20 mouse cellular contexts compared by ENCODE assay signal in the genomic region with DNA sequence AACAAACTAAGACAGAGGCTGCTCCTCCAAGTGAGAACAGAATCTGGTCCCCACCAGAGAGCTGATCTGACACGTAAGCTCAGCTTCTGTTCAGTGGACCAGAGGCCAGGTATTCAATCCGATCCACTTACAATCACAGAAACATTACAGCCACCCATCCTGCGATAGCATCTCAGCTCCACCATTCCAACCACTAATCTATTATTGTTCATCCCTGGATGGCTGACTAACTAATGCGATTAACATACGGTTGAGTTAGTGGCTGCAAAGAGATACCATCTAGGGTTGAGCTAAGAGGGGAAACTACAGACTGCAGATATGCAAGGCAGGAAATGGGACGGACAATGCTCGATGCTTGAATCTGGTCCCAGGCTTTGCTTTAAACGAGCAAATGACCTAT.
DNase-seq lines count a peak whose midpoint lies in the region; ATAC-seq lines count a peak whose summit lies in the region.
"Had no signal": no experiment of that assay in that cellular context is flagged by ENCODE, and none has a peak within 500 bp of the region (broad histone marks: within the 10 kb centered on the region; RNA-seq: fewer than 3 reads in every experiment).

No protein-coding gene starts in this region.

- peak; percentile 53 for DNase-seq in midbrain, embryonic 11.5 days (ENCODE audit: low spot score, missing footprints)
- DNase-seq in midbrain, embryonic 10.5 days (ENCODE audit: low spot score), result no peak
- peak; percentile 74 for DNase-seq in retina, embryonic 14.5 days (ENCODE audit: low spot score)
- no peak for DNase-seq in kidney, adult 9 months
- no peak for DNase-seq in testis, postnatal 10 days (ENCODE audit: low spot score)
- DNase-seq: adrenal gland, adult 8-10 months; adrenal gland, postnatal 14 days; adrenal gland, postnatal 36 days; cerebellum, adult 11-12 months; cerebellum, adult 2 months; cerebellum, adult 9-10 months; cerebellum, postnatal 10 days; cerebellum, postnatal 25 days; forebrain, postnatal 0 days had no signal

- no peak for ATAC-seq in midbrain, embryonic 11.5 days (ENCODE audit: low FRiP score)
- ATAC-seq: activated CD4-positive, CD25-positive, alpha-beta regulatory T cell, adult 4 months; forebrain, embryonic 13.5 days; forebrain, embryonic 15.5 days; forebrain, postnatal 0 days; Patski had no signal

- H3K27me3 ChIP-seq in midbrain, embryonic 11.5 days (ENCODE audit: control insufficient read depth, insufficient read depth, low read length), result no peaks in the 10 kb centered on the region
- no peaks in the 10 kb centered on the region for H3K27me3 ChIP-seq in midbrain, embryonic 10.5 days (ENCODE audit: low read depth, poor library complexity, severe bottlenecking)
- H3K27me3 ChIP-seq: embryonic facial prominence, embryonic 12.5 days; forebrain, embryonic 13.5 days; forebrain, embryonic 15.5 days had no signal

- no peak overlapping the region for H3K27ac ChIP-seq in midbrain, embryonic 11.5 days (ENCODE audit: low read depth, low read length)
- H3K27ac ChIP-seq in midbrain, embryonic 10.5 days (replicated peaks), result no peak overlapping the region
- H3K27ac ChIP-seq: embryonic facial prominence, embryonic 10.5 days; embryonic facial prominence, embryonic 12.5 days; forebrain, embryonic 13.5 days; forebrain, embryonic 15.5 days had no signal

- no peaks in the 10 kb centered on the region for H3K36me3 ChIP-seq in midbrain, embryonic 11.5 days (ENCODE audit: control insufficient read depth, insufficient read depth, low read length)
- no peaks in the 10 kb centered on the region for H3K36me3 ChIP-seq in midbrain, embryonic 10.5 days
- H3K36me3 ChIP-seq: embryonic facial prominence, embryonic 10.5 days; embryonic facial prominence, embryonic 12.5 days; forebrain, embryonic 15.5 days had no signal

- H3K4me1 ChIP-seq in midbrain, embryonic 11.5 days (ENCODE audit: control insufficient read depth, insufficient read depth, low read length), result no peaks in the 10 kb centered on the region
- H3K4me1 ChIP-seq in midbrain, embryonic 10.5 days, result peaks cover 6% of the 10 kb centered on the region; the same call in 1 of the 2 replicates
- H3K4me1 ChIP-seq: embryonic facial prominence, embryonic 10.5 days; embryonic facial prominence, embryonic 12.5 days; forebrain, embryonic 15.5 days had no signal

- no peak overlapping the region for H3K9ac ChIP-seq in midbrain, embryonic 11.5 days (ENCODE audit: low read length)
- H3K9ac ChIP-seq: embryonic facial prominence, embryonic 12.5 days; forebrain, embryonic 13.5 days; forebrain, embryonic 15.5 days; forebrain, postnatal 0 days had no signal

- no peak overlapping the region for H3K4me2 ChIP-seq in midbrain, embryonic 11.5 days
- H3K4me2 ChIP-seq: embryonic facial prominence, embryonic 12.5 days; forebrain, embryonic 13.5 days; forebrain, embryonic 15.5 days had no signal

- 71% methylated on average over 8 of the region's 8 CpGs for WGBS in midbrain, embryonic 11.5 days
- 71% methylated on average over 8 of the region's 8 CpGs for WGBS in midbrain, embryonic 10.5 days

- H3K9me3 ChIP-seq in midbrain, embryonic 11.5 days (ENCODE audit: control insufficient read depth, low read length), result no peaks in the 10 kb centered on the region
- no peaks in the 10 kb centered on the region for H3K9me3 ChIP-seq in midbrain, embryonic 10.5 days (replicated peaks)
- H3K9me3 ChIP-seq: embryonic facial prominence, embryonic 10.5 days; embryonic facial prominence, embryonic 12.5 days; forebrain, embryonic 13.5 days; forebrain, embryonic 15.5 days had no signal

- no peak overlapping the region for H3K4me3 ChIP-seq in midbrain, embryonic 11.5 days (ENCODE audit: low read depth, low read length)
- H3K4me3 ChIP-seq in midbrain, embryonic 10.5 days, result no peak overlapping the region
- H3K4me3 ChIP-seq: embryonic facial prominence, embryonic 10.5 days; embryonic facial prominence, embryonic 12.5 days; forebrain, embryonic 13.5 days; forebrain, embryonic 15.5 days had no signal

Comparison
In these comparisons a context has a peak if more than half of its experiments do, and no peak if none do; other contexts are left out.
1. DNase-seq: peak in midbrain, embryonic 11.5 days (single experiment) and retina, embryonic 14.5 days (single experiment); none in midbrain, embryonic 10.5 days (single experiment), kidney, adult 9 months (single experiment) and testis, postnatal 10 days (single experiment).